Mouse (Mus musculus) midbrain, embryonic 11.5 days (tissue): ENCODE measurements around the gene Smarca2. TPM values are rescaled to one million over a fixed set of nuclear protein-coding genes. Genes with fewer than 3 reads are reported as not detected.

Source experiments
- ATAC-seq: fragments of 200-750 bp; cut with Nextera tagmentation; 2 replicates; pipeline ENCODE4 v1.8.0; 2017; ENCODE audit warnings: moderate TSS enrichment, moderate library complexity; ENCODE audit not compliant: low FRiP score
- DNase-seq: peaks from one replicate; pipeline ENCODE4 v3.0.0; 2015; ENCODE audit warnings: low spot score; ENCODE audit errors: missing footprints
- H3K27ac ChIP-seq: fragments of 300-500 bp; sonication (generic); 2 replicates; pipeline ENCODE4 v1.5.1; 2014; ENCODE audit warnings: low read depth, low read length
- H3K27me3 ChIP-seq: fragments of 300-500 bp; sonication (generic); 2 replicates; pipeline ENCODE4 v1.6.1; 2014; ENCODE audit warnings: mild to moderate bottlenecking, low read length, moderate library complexity, mixed read lengths; ENCODE audit not compliant: control insufficient read depth, insufficient read depth
- H3K36me3 ChIP-seq: fragments of 300-500 bp; sonication (generic); 2 replicates; pipeline ENCODE4 v1.6.1; 2014; ENCODE audit warnings: mild to moderate bottlenecking, low read length, moderate library complexity, mixed read lengths; ENCODE audit not compliant: control insufficient read depth, insufficient read depth
- H3K4me1 ChIP-seq: fragments of 300-500 bp; sonication (generic); 2 replicates; pipeline ENCODE4 v1.6.1; 2014; ENCODE audit warnings: low read length; ENCODE audit not compliant: control insufficient read depth, insufficient read depth
- H3K4me2 ChIP-seq: fragments of 300-500 bp; sonication (generic); 2 replicates; pipeline ENCODE4 v1.6.1; 2014; ENCODE audit warnings: mild to moderate bottlenecking, moderate library complexity
- H3K4me3 ChIP-seq: fragments of 300-500 bp; sonication (generic); 2 replicates; pipeline ENCODE4 v1.5.1; 2014; ENCODE audit warnings: low read depth, low read length
- H3K9ac ChIP-seq: fragments of 300-500 bp; sonication (generic); 2 replicates; pipeline ENCODE4 v1.6.1; 2014; ENCODE audit warnings: low read length
- H3K9me3 ChIP-seq: fragments of 300-500 bp; sonication (generic); 2 replicates; pipeline ENCODE4 v1.6.1; 2016; ENCODE audit warnings: low read length; ENCODE audit not compliant: control insufficient read depth
- WGBS: fragments of 180-500 bp; shearing (Covaris S2); extraction: QIAGEN DNeasy Blood & Tissue Kit; methylation state at CpG from one replicate; pipeline ENCODE4 v1.1.7; 2014; 5-methylcytosine and 5-hydroxymethylcytosine counted together
- polyA plus RNA-seq: library from polyadenylated mRNA; unstranded; fragments of >200 nt; fragmentation: Nextera tagmentation; extraction: Ambion mirVana; gene quantifications from 2 replicates; pipeline ENCODE4 v1.2.1, GENCODE M21; 2014

Smarca2 gene
- polyA plus RNA-seq, 1 experiment from 2014 or later: 29.2 TPM

GRCm38 (mm10) chr19:26721741-26722140, 116.9 kb downstream of the Smarca2 start:
- WGBS: 79% methylated on average over 6 of the region's 6 CpGs
- DNase-seq (no peak), ATAC-seq (no peak)
- H3K9ac ChIP-seq: no peak overlapping the region
- peaks cover 4% of the 10 kb centered on the region; the same call in 1 of the 2 replicates for H3K4me1 ChIP-seq
- no peak overlapping the region for H3K4me2 ChIP-seq
- H3K36me3 ChIP-seq: no peaks in the 10 kb centered on the region
- H3K4me3 ChIP-seq: no peak overlapping the region
- H3K27ac ChIP-seq: no peak overlapping the region
- no peaks in the 10 kb centered on the region for H3K27me3 ChIP-seq
- H3K9me3 ChIP-seq: no peaks in the 10 kb centered on the region

GRCm38 (mm10) chr19:26723899-26724298, 119.0 kb downstream of the Smarca2 start:
- ATAC-seq (no peak), DNase-seq (no peak)
- no peak overlapping the region for H3K4me3 ChIP-seq
- H3K4me2 ChIP-seq: no peak overlapping the region
- no peaks in the 10 kb centered on the region for H3K36me3 ChIP-seq
- no peak overlapping the region for H3K9ac ChIP-seq
- H3K27ac ChIP-seq: no peak overlapping the region
- no peaks in the 10 kb centered on the region for H3K27me3 ChIP-seq
- WGBS: 89% methylated on average over 11 of the region's 11 CpGs
- H3K4me1 ChIP-seq: peaks cover 4% of the 10 kb centered on the region; the same call in 1 of the 2 replicates
- no peaks in the 10 kb centered on the region for H3K9me3 ChIP-seq

- Histone ChIP-seq H3K9me3 (no peaks in the 10 kb centered on the region), H3K36me3 (no peaks in the 10 kb centered on the region), H3K4me1 (peaks cover 4% of the 10 kb centered on the region; the same call in 1 of the 2 replicates), H3K9ac (no peak overlapping the region), H3K27ac (no peak overlapping the region), H3K27me3 (no peaks in the 10 kb centered on the region), H3K4me2 (no peak overlapping the region), H3K4me3 (no peak overlapping the region)
- DNase-seq (no peak), ATAC-seq (no peak)
- WGBS: 82% methylated on average over 3 of the region's 3 CpGs
Observed at GRCm38 (mm10) chr19:26724626-26725025, 119.8 kb downstream of the Smarca2 start.

- 84% methylated on average over 9 of the region's 9 CpGs for WGBS
- DNase-seq (no peak), ATAC-seq (no peak)
Observed at GRCm38 (mm10) chr19:26727796-26728195, 122.9 kb downstream of the Smarca2 start.

GRCm38 (mm10) chr19:26730486-26730885, 125.6 kb downstream of the Smarca2 start:
- H3K9ac ChIP-seq: no peak overlapping the region
- no peak for ATAC-seq
- H3K27ac ChIP-seq: no peak overlapping the region
- H3K4me2 ChIP-seq: no peak overlapping the region
- DNase-seq: no peak
- H3K4me1 ChIP-seq: no peaks in the 10 kb centered on the region
- no peaks in the 10 kb centered on the region for H3K36me3 ChIP-seq
- no peaks in the 10 kb centered on the region for H3K9me3 ChIP-seq
- no peaks in the 10 kb centered on the region for H3K27me3 ChIP-seq
- WGBS: 77% methylated on average over 9 of the region's 9 CpGs
- no peak overlapping the region for H3K4me3 ChIP-seq

More at GRCm38 (mm10) chr19:26727796-26728195, 122.9 kb downstream of the Smarca2 start:
- no peak overlapping the region for H3K4me3 ChIP-seq
- H3K9me3 ChIP-seq: no peaks in the 10 kb centered on the region
- no peak overlapping the region for H3K4me2 ChIP-seq
- H3K27ac ChIP-seq: no peak overlapping the region
- no peaks in the 10 kb centered on the region for H3K4me1 ChIP-seq
- no peak overlapping the region for H3K9ac ChIP-seq
- no peaks in the 10 kb centered on the region for H3K27me3 ChIP-seq
- no peaks in the 10 kb centered on the region for H3K36me3 ChIP-seq

- no peak for ATAC-seq
- 96% methylated on average over 4 of the region's 4 CpGs for WGBS
Observed at GRCm38 (mm10) chr19:26731121-26731520, 126.3 kb downstream of the Smarca2 start.

GRCm38 (mm10) chr19:26731809-26732208, 127.0 kb downstream of the Smarca2 start:
- WGBS: 11% methylated on average over 4 of the region's 4 CpGs
- peak; percentile 54; the same call in 1 of the 2 replicates for ATAC-seq
- H3K4me1 ChIP-seq: no peaks in the 10 kb centered on the region

More at GRCm38 (mm10) chr19:26731121-26731520, 126.3 kb downstream of the Smarca2 start:
- DNase-seq: no peak
- H3K36me3 ChIP-seq: no peaks in the 10 kb centered on the region
- H3K27ac ChIP-seq: no peak overlapping the region
- H3K4me1 ChIP-seq: no peaks in the 10 kb centered on the region
- H3K9me3 ChIP-seq: no peaks in the 10 kb centered on the region
- H3K9ac ChIP-seq: no peak overlapping the region
- no peak overlapping the region for H3K4me3 ChIP-seq
- H3K27me3 ChIP-seq: no peaks in the 10 kb centered on the region
- H3K4me2 ChIP-seq: no peak overlapping the region

GRCm38 (mm10) chr19:26733055-26733454, 128.2 kb downstream of the Smarca2 start:
- H3K4me2 ChIP-seq: no peak overlapping the region
- 49% methylated on average over 2 of the region's 2 CpGs for WGBS
- no peak for ATAC-seq

More at GRCm38 (mm10) chr19:26731809-26732208, 127.0 kb downstream of the Smarca2 start:
- Histone ChIP-seq H3K27me3 (no peaks in the 10 kb centered on the region), H3K4me3 (no peak overlapping the region), H3K9ac (no peak overlapping the region), H3K36me3 (no peaks in the 10 kb centered on the region), H3K27ac (no peak overlapping the region), H3K9me3 (no peaks in the 10 kb centered on the region), H3K4me2 (no peak overlapping the region)
- DNase-seq: no peak

GRCm38 (mm10) chr19:26733546-26734100, 128.8 kb downstream of the Smarca2 start:
- Histone ChIP-seq H3K4me3 (no peak overlapping the region), H3K27ac (no peak overlapping the region), H3K4me1 (no peaks in the 10 kb centered on the region), H3K27me3 (no peaks in the 10 kb centered on the region), H3K36me3 (no peaks in the 10 kb centered on the region), H3K9me3 (no peaks in the 10 kb centered on the region), H3K9ac (no peak overlapping the region), H3K4me2 (no peak overlapping the region)
- ATAC-seq (no peak), DNase-seq (no peak)
- WGBS: 74% methylated on average over 7 of the region's 7 CpGs

More at GRCm38 (mm10) chr19:26733055-26733454, 128.2 kb downstream of the Smarca2 start:
- Histone ChIP-seq H3K27me3 (no peaks in the 10 kb centered on the region), H3K9ac (no peak overlapping the region), H3K4me3 (no peak overlapping the region), H3K4me1 (no peaks in the 10 kb centered on the region), H3K9me3 (no peaks in the 10 kb centered on the region), H3K36me3 (no peaks in the 10 kb centered on the region), H3K27ac (no peak overlapping the region)
- no peak for DNase-seq
